Comparison of ENCODE assay signal across 8 mouse cellular contexts in the genomic region with DNA sequence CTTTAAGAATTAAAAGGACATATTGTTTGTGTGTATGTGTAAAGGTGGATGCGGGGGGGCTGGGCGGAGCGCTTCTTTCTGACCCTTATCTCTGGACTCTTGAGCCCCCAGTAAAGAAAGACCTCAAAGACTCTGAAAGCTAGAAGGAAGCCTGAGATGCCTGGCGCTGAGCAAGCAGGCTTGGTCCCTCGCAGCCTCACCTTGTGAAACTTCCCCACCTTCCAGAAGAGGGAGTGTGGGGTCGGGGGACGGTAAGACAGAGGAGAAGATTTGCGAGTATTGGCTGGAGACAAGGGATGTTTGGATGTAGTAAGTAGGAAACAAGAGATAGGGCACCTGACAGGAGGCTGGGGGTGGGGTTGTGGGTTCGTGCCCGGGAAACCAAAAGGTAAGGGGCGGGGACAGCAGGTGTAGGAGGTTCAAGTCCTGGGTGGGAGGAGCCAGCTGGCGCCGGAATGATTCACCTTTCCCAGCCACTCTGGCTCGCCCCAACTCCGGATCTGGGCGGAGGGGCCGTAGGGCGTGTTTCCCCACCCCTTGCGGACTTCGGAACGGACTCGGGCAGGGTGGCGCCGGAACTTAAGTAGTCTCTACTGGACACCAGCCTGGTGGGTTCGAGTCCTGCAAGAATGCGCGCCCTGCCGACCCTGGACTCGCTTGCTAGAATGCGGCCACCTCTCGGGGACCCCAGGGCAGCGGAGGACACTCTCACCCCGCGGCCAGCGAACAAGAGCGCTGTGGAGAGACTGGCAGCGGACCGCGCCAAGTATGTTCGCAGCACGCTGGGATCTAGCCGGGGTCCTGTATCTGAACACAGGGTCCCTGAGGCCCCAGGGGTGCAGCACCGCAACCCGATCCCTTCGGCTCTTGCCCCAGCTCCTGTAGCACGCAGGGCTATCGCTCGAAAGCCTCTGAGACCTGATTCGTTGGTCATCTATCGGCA. TPM values are rescaled to one million over a fixed set of nuclear protein-coding genes. Genes with fewer than 3 reads are reported as not detected.
DNase-seq lines count a peak whose midpoint lies in the region; ATAC-seq lines count a peak whose summit lies in the region.

A gene (plus strand): TSS at position 450 of the 943 bp plus-strand sequence.

- no peaks in the 10 kb centered on the region for H3K9me3 ChIP-seq in hindbrain, embryonic 15.5 days
- no peaks in the 10 kb centered on the region for H3K9me3 ChIP-seq in liver, embryonic 12.5 days (replicated peaks)

- 1% methylated on average over 50 of the region's 50 CpGs for WGBS in hindbrain, embryonic 15.5 days
- 2% methylated on average over 50 of the region's 50 CpGs for WGBS in liver, embryonic 12.5 days (ENCODE audit: insufficient replicate concordance)

- peak within 1 kb of the TSS; percentile 18; the same call in 1 of the 2 replicates for H3K9ac ChIP-seq in hindbrain, embryonic 15.5 days
- H3K9ac ChIP-seq in liver, embryonic 12.5 days = peak within 1 kb of the TSS; percentile 77

- peak; percentile 73 for ATAC-seq in erythroblast, adult 5-6 weeks (replicated peaks; ENCODE audit: low FRiP score, poor library complexity, severe bottlenecking)
- peak; percentile 54 for ATAC-seq in hindbrain, embryonic 15.5 days (ENCODE audit: low FRiP score, low read depth)
- peak; percentile 59 for ATAC-seq in liver, embryonic 12.5 days

- peaks cover 44% of the 10 kb centered on the region for H3K27me3 ChIP-seq in hindbrain, embryonic 15.5 days
- peaks cover 13% of the 10 kb centered on the region for H3K27me3 ChIP-seq in liver, embryonic 12.5 days (replicated peaks)

- peak within 1 kb of the TSS; percentile 43 for H3K4me3 ChIP-seq in hindbrain, embryonic 15.5 days
- peak within 1 kb of the TSS; percentile 71 for H3K4me3 ChIP-seq in liver, embryonic 12.5 days

- H3K36me3 ChIP-seq in hindbrain, embryonic 15.5 days = no peaks in the 10 kb centered on the region
- H3K36me3 ChIP-seq in liver, embryonic 12.5 days = no peaks in the 10 kb centered on the region

- peak; percentile 8 for DNase-seq in right cerebral cortex, postnatal 4 days
- DNase-seq in right cerebral cortex, adult 18-20 months = no peak
- peak; percentile 61 for DNase-seq in neural tube, embryonic 10.5 days (ENCODE audit: extremely low spot score, low spot score)
- DNase-seq in yolk sac, embryonic 10.5 days (ENCODE audit: low spot score) = peak; percentile 92
- no peak for DNase-seq in right cerebral cortex, postnatal 36 days (ENCODE audit: low spot score in 2 of 2)

- no peak within 1 kb of the TSS for H3K27ac ChIP-seq in hindbrain, embryonic 15.5 days (replicated peaks)
- H3K27ac ChIP-seq in liver, embryonic 12.5 days = peak within 1 kb of the TSS; percentile 86

- peak within 1 kb of the TSS; percentile 93 for H3K4me2 ChIP-seq in hindbrain, embryonic 15.5 days
- H3K4me2 ChIP-seq in liver, embryonic 12.5 days = peak within 1 kb of the TSS; percentile 98

- peaks cover 16% of the 10 kb centered on the region for H3K4me1 ChIP-seq in hindbrain, embryonic 15.5 days (replicated peaks)
- peaks cover 50% of the 10 kb centered on the region for H3K4me1 ChIP-seq in liver, embryonic 12.5 days

RNA-seq across cellular contexts. Expression of the gene that starts here (rescaled TPM):
- 1.3 and 3.8 TPM in 2 replicates for total RNA-seq in erythroblast, adult 5-6 weeks (2015; ENCODE audit: low replicate concordance)
- total RNA-seq in erythroblast, adult 5-6 weeks (2017; ENCODE audit: low replicate concordance) = 2.9 and 3.5 TPM in 2 replicates
- polyA plus RNA-seq in hindbrain, embryonic 15.5 days (2015; fragmentation: Nextera tagmentation; extraction: Ambion mirVana) = 0.05 TPM in 1 of 2 replicates, not detected in the other
- polyA plus RNA-seq in liver, embryonic 12.5 days (2016; fragmentation: Nextera tagmentation; extraction: Ambion mirVana) = 1.3 and 1.4 TPM in 2 replicates

Comparison
In these comparisons a context has a peak if more than half of its experiments do, and no peak if none do; other contexts are left out.
1. DNase-seq: peak in right cerebral cortex, postnatal 4 days (single experiment), neural tube, embryonic 10.5 days (single experiment) and yolk sac, embryonic 10.5 days (single experiment); none in right cerebral cortex, adult 18-20 months (single experiment) and right cerebral cortex, postnatal 36 days (0 of 2).
2. Peak in ATAC-seq, H3K4me3 ChIP-seq, H3K9ac ChIP-seq and H3K4me2 ChIP-seq in hindbrain, embryonic 15.5 days; RNA of the gene not detected or under 1 TPM.
3. Peak in every context shown above with its lines, with median percentiles within 50 percentile points of each other: ATAC-seq.